ENCODE assay signal across 12 mouse cellular contexts in the genomic region with DNA sequence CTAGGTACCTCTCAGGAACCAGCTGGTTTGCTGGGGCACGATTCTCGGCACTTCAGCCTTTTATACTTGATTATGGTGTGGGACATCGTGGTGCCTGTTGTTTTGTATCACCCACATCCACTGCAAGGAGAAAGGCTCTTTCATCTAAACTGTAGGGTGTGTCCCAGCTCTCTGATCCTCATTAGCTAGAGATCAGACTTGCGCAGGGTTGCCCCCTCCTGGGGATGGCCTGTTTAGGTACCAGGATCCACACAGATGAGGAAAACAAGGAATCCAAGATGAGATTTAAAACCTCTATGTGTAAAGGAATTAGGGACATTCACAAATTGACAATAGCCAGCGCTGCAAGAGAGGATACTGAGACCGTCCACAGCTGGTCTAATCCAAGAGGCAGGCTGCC. TPM values are rescaled to one million over a fixed set of nuclear protein-coding genes. Genes with fewer than 3 reads are reported as not detected.
DNase-seq lines count a peak whose midpoint lies in the region; ATAC-seq and TF ChIP-seq lines count a peak whose summit lies in the region.
"Had no signal": no experiment of that assay in that cellular context is flagged by ENCODE, and none has a peak within 500 bp of the region (broad histone marks: within the 10 kb centered on the region; RNA-seq: fewer than 3 reads in every experiment).

No protein-coding gene starts in this region.

- no peak for TF ChIP-seq POLR2A in brain, embryonic 14.5 days (IDR thresholded peaks at IDR 0.05; ENCODE audit: borderline replicate concordance, extremely low read depth, insufficient read depth, insufficient read length, poor library complexity, severe bottlenecking)

- no peaks in the 10 kb centered on the region for H3K27me3 ChIP-seq in heart, embryonic 11.5 days (ENCODE audit: control insufficient read depth, insufficient read depth, low read length)
- no peaks in the 10 kb centered on the region for H3K27me3 ChIP-seq in lung, postnatal 0 days (replicated peaks; ENCODE audit: insufficient read depth, low read length)

- no peaks in the 10 kb centered on the region; the same call in 1 of the 2 replicates for H3K4me1 ChIP-seq in heart, embryonic 11.5 days (ENCODE audit: control insufficient read depth, insufficient read depth, low read length)
- no peaks in the 10 kb centered on the region for H3K4me1 ChIP-seq in lung, postnatal 0 days (ENCODE audit: insufficient read depth, low read depth, low read length)

- WGBS in heart, embryonic 11.5 days (ENCODE audit: insufficient replicate concordance), result 47% methylated on average over 6 of the region's 6 CpGs
- WGBS in lung, postnatal 0 days, result 56% methylated on average over 6 of the region's 6 CpGs

- peak; percentile 59 for TF ChIP-seq CTCF in lung, postnatal 0 days (IDR thresholded peaks at IDR 0.05)
- TF ChIP-seq CTCF in brain, embryonic 14.5 days (IDR thresholded peaks at IDR 0.05; ENCODE audit: borderline replicate concordance, extremely low read depth, insufficient read depth, insufficient read length), result peak; percentile 22; the same call in 1 of the 2 replicates

- no peaks in the 10 kb centered on the region for H3K9me3 ChIP-seq in heart, embryonic 11.5 days (replicated peaks; ENCODE audit: control insufficient read depth, low read length)
- no peaks in the 10 kb centered on the region for H3K9me3 ChIP-seq in lung, postnatal 0 days (ENCODE audit: low read length)

- no peak for TF ChIP-seq EP300 in lung, postnatal 0 days (IDR thresholded peaks at IDR 0.05)

- no peak for ATAC-seq in heart, embryonic 11.5 days (replicated peaks; ENCODE audit: insufficient number of reproducible peaks, low FRiP score, low TSS enrichment)
- ATAC-seq in lung, postnatal 0 days, result peak; percentile 56; the same call in 1 of the 2 replicates
- ATAC-seq: inflammation-experienced regulatory T-cells, adult 6 months had no signal

- peak overlapping the region; percentile 18; the same call in 1 of the 2 replicates for H3K4me2 ChIP-seq in heart, embryonic 11.5 days
- H3K4me2 ChIP-seq in lung, postnatal 0 days (replicated peaks; ENCODE audit: low read depth, low read length), result no peak overlapping the region

- no peak overlapping the region for H3K27ac ChIP-seq in heart, embryonic 11.5 days (ENCODE audit: low read depth, low read length)
- H3K27ac ChIP-seq in lung, postnatal 0 days (ENCODE audit: low read length), result no peak overlapping the region

- H3K4me3 ChIP-seq in heart, embryonic 11.5 days (ENCODE audit: low read depth, low read length), result no peak overlapping the region
- no peak overlapping the region for H3K4me3 ChIP-seq in lung, postnatal 0 days (ENCODE audit: low read depth, low read length)

- no peak for DNase-seq in heart, adult 9 months (ENCODE audit: low spot score in 2 of 2)
- DNase-seq in lung, postnatal 0 days (ENCODE audit: low spot score), result peak; percentile 19
- DNase-seq in lung, postnatal 25 days (ENCODE audit: low spot score), result no peak
- DNase-seq in brain, embryonic 14.5 days (ENCODE audit: low read depth), result peak; percentile 14
- DNase-seq in kidney, postnatal 14 days, result peak; percentile 21
- DNase-seq in adrenal gland, postnatal 4 days (ENCODE audit: low spot score in 2 of 2), result no peak
- DNase-seq in adrenal gland, postnatal 25 days, result no peak
- DNase-seq: adrenal gland, postnatal 10 days; thymus, postnatal 25 days had no signal

- no peaks in the 10 kb centered on the region for H3K36me3 ChIP-seq in heart, embryonic 11.5 days (ENCODE audit: control insufficient read depth, insufficient read depth, low read length)
- H3K36me3 ChIP-seq in lung, postnatal 0 days (ENCODE audit: insufficient read depth, low read length), result no peaks in the 10 kb centered on the region

- no peak overlapping the region for H3K9ac ChIP-seq in heart, embryonic 11.5 days (ENCODE audit: low read depth, low read length)
- H3K9ac ChIP-seq in lung, postnatal 0 days (replicated peaks; ENCODE audit: low read depth), result no peak overlapping the region

RNA-seq across cellular contexts. Expression of gene Cd109, which starts 14.6 kb away (rescaled TPM):
- polyA plus RNA-seq in heart, embryonic 11.5 days (2014; fragmentation: Nextera tagmentation; extraction: Ambion mirVana), result 1.7 TPM in 2 replicates
- 2.7 TPM in 2 replicates for polyA plus RNA-seq in lung, postnatal 0 days (2015; fragmentation: Nextera tagmentation; extraction: Ambion mirVana)
- 1.3 and 2.0 TPM in 2 replicates for polyA plus RNA-seq in brain, embryonic 14.5 days (2012; rRNA removed)
- total RNA-seq in adrenal gland, postnatal 4 days (2021), result 1 to 10 TPM; 3.3 to 4.0 TPM
- total RNA-seq in adrenal gland, postnatal 25 days (2021), result 0.29 and 0.36 TPM in 2 replicates
- total RNA-seq: common myeloid progenitor, adult 5-6 weeks had no signal

RNA-seq across cellular contexts. Expression of gene Slc17a5, which starts 42.1 kb away (rescaled TPM):
- 7.4 and 7.7 TPM in 2 replicates for polyA plus RNA-seq in heart, embryonic 11.5 days (2014; fragmentation: Nextera tagmentation; extraction: Ambion mirVana)
- polyA plus RNA-seq in lung, postnatal 0 days (2015; fragmentation: Nextera tagmentation; extraction: Ambion mirVana), result 19.9 TPM in 2 replicates
- 9.3 and 11.5 TPM in 2 replicates for polyA plus RNA-seq in brain, embryonic 14.5 days (2012; rRNA removed)
- 10 to 100 TPM; 12.2 to 14.2 TPM for total RNA-seq in adrenal gland, postnatal 4 days (2021)
- total RNA-seq in adrenal gland, postnatal 25 days (2021), result 10.6 and 16.7 TPM in 2 replicates

Comparison
In these comparisons a context has a peak if more than half of its experiments do, and no peak if none do; other contexts are left out.
1. DNase-seq: peak in lung, postnatal 0 days (single experiment), brain, embryonic 14.5 days (single experiment) and kidney, postnatal 14 days (single experiment); none in heart, adult 9 months (0 of 2), lung, postnatal 25 days (single experiment), adrenal gland, postnatal 4 days (0 of 2) and adrenal gland, postnatal 25 days (single experiment).